Mouse (Mus musculus): ENCODE results near the gene Tomm20. TPM values are rescaled to one million over a fixed set of nuclear protein-coding genes. Genes with fewer than 3 reads are reported as not detected.
"Not testable (repeated sequence)": the region's sequence is repeated elsewhere in the genome, so short reads cannot be mapped to it uniquely, and the experiment has no call there.

Gene Tomm20
- polyA plus RNA-seq, 1 experiment from 2014 or later, result 175 TPM

DNA sequence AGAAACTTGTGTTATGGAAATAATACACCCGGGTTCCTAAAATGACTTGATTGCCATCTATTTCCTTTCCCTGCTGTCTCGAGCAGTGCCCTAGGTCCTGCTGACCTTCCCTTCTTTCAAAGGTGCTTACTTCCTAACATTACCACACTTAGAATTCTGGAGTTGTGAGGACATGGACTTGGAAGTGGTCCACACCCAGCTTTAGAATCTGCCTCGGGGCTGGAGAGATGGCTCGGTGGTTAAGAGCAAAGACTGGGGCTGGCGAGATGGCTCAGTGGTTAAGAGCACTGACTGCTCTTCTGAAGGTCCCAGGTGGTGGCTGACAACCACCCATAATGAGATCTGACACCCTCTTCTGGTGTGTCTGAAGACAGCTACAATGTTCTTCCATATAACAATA lies 34.4 kb upstream of the Tomm20 start:
- H3K36me3 ChIP-seq (ENCODE audit: control insufficient read depth, insufficient read depth, low read length), result no peaks in the 10 kb centered on the region
- ATAC-seq (ENCODE audit: low FRiP score, low TSS enrichment), result 0 out of 2 replicates have a peak, but pooled peaks have one; percentile 13
- no peaks in the 10 kb centered on the region for H3K27me3 ChIP-seq (ENCODE audit: control insufficient read depth, insufficient read depth, low read length)
- H3K4me3 ChIP-seq (ENCODE audit: low read depth, low read length), result no peak overlapping the region
- TF ChIP-seq EP300 (optimal IDR thresholded peaks at IDR 0.05) (no peak), CTCF (IDR thresholded peaks at IDR 0.05; ENCODE audit: low read depth) (no peak)
- WGBS, result 57% methylated on average over 5 of the region's 5 CpGs
- no peak overlapping the region for H3K27ac ChIP-seq (replicated peaks)
- no peak for DNase-seq (ENCODE audit: low spot score)
- H3K9ac ChIP-seq (ENCODE audit: low read length), result no peak overlapping the region
- no peaks in the 10 kb centered on the region for H3K4me1 ChIP-seq (replicated peaks; ENCODE audit: control insufficient read depth, insufficient read depth)
- no peaks in the 10 kb centered on the region for H3K9me3 ChIP-seq (ENCODE audit: control insufficient read depth, low read length)
- H3K4me2 ChIP-seq (replicated peaks; ENCODE audit: low read depth), result no peak overlapping the region

DNA sequence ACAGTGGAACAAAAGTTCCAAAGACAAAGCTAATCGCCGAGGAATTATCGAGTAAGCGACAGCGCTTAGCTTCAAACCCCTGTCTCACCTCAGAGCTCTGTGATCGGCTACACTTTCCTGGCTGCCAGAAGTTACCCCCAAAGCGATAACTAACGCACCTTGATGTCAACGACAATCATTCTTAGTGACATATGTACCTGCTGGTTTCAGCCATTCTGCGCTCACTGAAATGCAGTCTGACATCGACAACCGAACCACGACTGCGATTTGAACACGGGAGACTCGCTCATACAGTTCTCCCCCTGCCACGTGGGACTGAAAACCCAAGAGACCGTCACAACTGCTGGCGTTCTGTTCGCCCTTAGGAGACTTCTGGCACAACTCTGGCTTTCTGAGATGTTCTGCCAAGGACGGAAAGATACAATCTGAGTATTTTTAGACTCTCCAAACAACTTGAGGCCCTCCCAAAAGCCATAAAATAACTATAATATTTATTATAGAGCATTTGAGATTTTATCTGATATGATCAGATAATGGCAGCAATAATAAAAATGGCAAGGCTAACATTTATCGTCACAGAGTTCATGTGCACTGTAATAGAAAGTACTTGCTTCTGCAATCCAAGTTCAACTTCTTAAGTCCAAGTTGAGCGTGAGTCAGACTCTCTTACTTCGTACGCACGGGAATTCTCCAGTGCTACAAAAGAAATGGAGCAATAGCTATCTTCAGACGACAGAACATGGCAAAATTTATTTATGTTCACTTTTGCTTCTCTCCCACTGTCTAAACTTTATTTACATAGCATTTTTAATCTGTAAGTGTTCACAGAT lies 33.7 kb upstream of the Tomm20 start:
- 7% methylated on average over 27 of the region's 27 CpGs for WGBS
- Histone ChIP-seq H3K36me3 (ENCODE audit: control insufficient read depth, insufficient read depth, low read length) (no peaks in the 10 kb centered on the region), H3K27me3 (ENCODE audit: control insufficient read depth, insufficient read depth, low read length) (no peaks in the 10 kb centered on the region), H3K27ac (replicated peaks) (no peak overlapping the region), H3K4me3 (ENCODE audit: low read depth, low read length) (peak overlapping the region; percentile 23), H3K4me2 (replicated peaks; ENCODE audit: low read depth) (peak overlapping the region; percentile 49), H3K9me3 (ENCODE audit: control insufficient read depth, low read length) (no peaks in the 10 kb centered on the region), H3K9ac (ENCODE audit: low read length) (no peak overlapping the region), H3K4me1 (replicated peaks; ENCODE audit: control insufficient read depth, insufficient read depth) (no peaks in the 10 kb centered on the region)
- DNase-seq (ENCODE audit: low spot score) (peak; percentile 23), ATAC-seq (ENCODE audit: low FRiP score, low TSS enrichment) (peak; percentile 67; the same call in 1 of the 2 replicates)
- TF ChIP-seq CTCF (IDR thresholded peaks at IDR 0.05; ENCODE audit: low read depth), result no peak
- no peak for TF ChIP-seq EP300 (optimal IDR thresholded peaks at IDR 0.05)

DNA sequence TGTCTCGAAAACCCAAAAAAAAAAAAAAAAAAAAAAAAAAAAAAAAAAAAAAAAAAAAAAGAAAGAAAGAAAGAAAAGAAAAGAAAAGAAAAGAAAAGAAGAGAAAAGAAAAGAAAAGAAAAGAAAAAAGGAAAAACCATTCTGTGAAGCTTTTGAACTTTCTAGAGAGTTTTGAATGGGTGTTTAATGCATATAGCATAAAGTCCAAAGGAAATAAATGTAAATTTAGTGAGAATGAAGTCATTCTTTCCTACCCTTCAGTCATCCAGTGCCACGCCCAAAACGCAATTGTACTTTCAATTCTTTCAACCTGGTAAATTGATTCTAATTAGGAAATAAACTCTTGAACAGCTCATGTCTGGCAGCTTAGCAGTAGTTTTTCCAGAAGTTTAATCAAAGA lies 32.9 kb upstream of the Tomm20 start:
- not testable (repeated sequence) for H3K9me3 ChIP-seq (ENCODE audit: control insufficient read depth, low read length); H3K27me3 ChIP-seq (ENCODE audit: control insufficient read depth, insufficient read depth, low read length); H3K9ac ChIP-seq (ENCODE audit: low read length); DNase-seq (ENCODE audit: low spot score); H3K27ac ChIP-seq (replicated peaks); H3K4me1 ChIP-seq (replicated peaks; ENCODE audit: control insufficient read depth, insufficient read depth); H3K36me3 ChIP-seq (ENCODE audit: control insufficient read depth, insufficient read depth, low read length); ATAC-seq (ENCODE audit: low FRiP score, low TSS enrichment)
- Histone ChIP-seq H3K4me3 (ENCODE audit: low read depth, low read length) (peak overlapping the region; percentile 23), H3K4me2 (replicated peaks; ENCODE audit: low read depth) (peak overlapping the region; percentile 49)
- WGBS, result 36% methylated on average over 2 of the region's 3 CpGs

- no peak overlapping the region for H3K27ac ChIP-seq (replicated peaks)
- H3K9me3 ChIP-seq (ENCODE audit: control insufficient read depth, low read length), result no peaks in the 10 kb centered on the region
- no peaks in the 10 kb centered on the region for H3K27me3 ChIP-seq (ENCODE audit: control insufficient read depth, insufficient read depth, low read length)
- H3K36me3 ChIP-seq (ENCODE audit: control insufficient read depth, insufficient read depth, low read length), result no peaks in the 10 kb centered on the region
- no peak for DNase-seq (ENCODE audit: low spot score)
- no peaks in the 10 kb centered on the region for H3K4me1 ChIP-seq (replicated peaks; ENCODE audit: control insufficient read depth, insufficient read depth)
- TF ChIP-seq EP300 (optimal IDR thresholded peaks at IDR 0.05) (no peak), CTCF (IDR thresholded peaks at IDR 0.05; ENCODE audit: low read depth) (no peak)
- WGBS, result 82% methylated on average over 10 of the region's 10 CpGs
- H3K4me2 ChIP-seq (replicated peaks; ENCODE audit: low read depth), result no peak overlapping the region
- no peak for ATAC-seq (ENCODE audit: low FRiP score, low TSS enrichment)
- H3K4me3 ChIP-seq (ENCODE audit: low read depth, low read length), result no peak overlapping the region
- no peak overlapping the region for H3K9ac ChIP-seq (ENCODE audit: low read length)
Observed at GRCm38 (mm10) chr8:126978028-126978427, 32.4 kb upstream of the Tomm20 start.

- Histone ChIP-seq H3K36me3 (ENCODE audit: control insufficient read depth, insufficient read depth, low read length) (no peaks in the 10 kb centered on the region), H3K4me1 (replicated peaks; ENCODE audit: control insufficient read depth, insufficient read depth) (no peaks in the 10 kb centered on the region)
- ATAC-seq (ENCODE audit: low FRiP score, low TSS enrichment), result no peak
Observed at GRCm38 (mm10) chr8:126976608-126977348, 31.1 kb upstream of the Tomm20 start.

DNA sequence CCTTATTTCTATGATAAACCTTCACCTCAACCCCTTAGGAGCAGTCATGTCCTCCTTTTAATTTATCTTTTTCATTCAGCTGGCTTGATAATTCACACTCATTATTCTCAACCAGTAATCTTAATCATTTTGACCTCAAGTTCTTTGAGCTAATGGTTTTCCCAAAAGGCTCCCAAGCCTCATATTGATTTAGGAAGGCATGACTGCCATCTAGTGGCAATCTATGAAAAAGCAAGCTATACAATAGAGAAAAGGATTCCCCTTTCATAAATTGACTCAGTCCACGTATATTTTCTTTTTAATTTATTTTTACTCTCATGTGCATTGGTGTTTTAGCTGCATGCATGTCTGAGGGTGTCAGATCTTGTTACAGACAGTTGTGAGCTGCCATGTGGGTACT lies 30.1 kb upstream of the Tomm20 start:
- H3K9ac ChIP-seq (ENCODE audit: low read length), result no peak overlapping the region
- WGBS, result 9% methylated on average over 1 of the region's 1 CpGs
- H3K36me3 ChIP-seq (ENCODE audit: control insufficient read depth, insufficient read depth, low read length), result no peaks in the 10 kb centered on the region
- no peak overlapping the region for H3K4me2 ChIP-seq (replicated peaks; ENCODE audit: low read depth)
- DNase-seq (ENCODE audit: low spot score), result no peak
- H3K27me3 ChIP-seq (ENCODE audit: control insufficient read depth, insufficient read depth, low read length), result no peaks in the 10 kb centered on the region
- H3K4me3 ChIP-seq (ENCODE audit: low read depth, low read length), result no peak overlapping the region
- no peaks in the 10 kb centered on the region for H3K4me1 ChIP-seq (replicated peaks; ENCODE audit: control insufficient read depth, insufficient read depth)
- no peak overlapping the region for H3K27ac ChIP-seq (replicated peaks)
- peak; percentile 87 for TF ChIP-seq CTCF (IDR thresholded peaks at IDR 0.05; ENCODE audit: low read depth)
- TF ChIP-seq EP300 (optimal IDR thresholded peaks at IDR 0.05), result no peak
- H3K9me3 ChIP-seq (ENCODE audit: control insufficient read depth, low read length), result no peaks in the 10 kb centered on the region
- ATAC-seq (ENCODE audit: low FRiP score, low TSS enrichment), result no peak

More at GRCm38 (mm10) chr8:126976608-126977348, 31.1 kb upstream of the Tomm20 start:
- 56% methylated on average over 8 of the region's 8 CpGs for WGBS
- DNase-seq (ENCODE audit: low spot score), result no peak
- H3K27me3 ChIP-seq (ENCODE audit: control insufficient read depth, insufficient read depth, low read length), result no peaks in the 10 kb centered on the region
- H3K4me3 ChIP-seq (ENCODE audit: low read depth, low read length), result no peak overlapping the region
- H3K4me2 ChIP-seq (replicated peaks; ENCODE audit: low read depth), result no peak overlapping the region
- no peak overlapping the region for H3K27ac ChIP-seq (replicated peaks)
- H3K9me3 ChIP-seq (ENCODE audit: control insufficient read depth, low read length), result no peaks in the 10 kb centered on the region
- TF ChIP-seq CTCF (IDR thresholded peaks at IDR 0.05; ENCODE audit: low read depth), result no peak
- TF ChIP-seq EP300 (optimal IDR thresholded peaks at IDR 0.05), result no peak
- no peak overlapping the region for H3K9ac ChIP-seq (ENCODE audit: low read length)
